Mouse (Mus musculus) spleen, adult 2 months (tissue): ENCODE measurements around the gene Tspan32.

Experiments used
- CTCF ChIP-seq: fragments of 200-500 bp; IDR thresholded peaks from 2 replicates; pipeline ENCODE4 v1.5.1; 2011; ENCODE audit warnings: mild to moderate bottlenecking, inconsistent platforms; ENCODE audit not compliant: insufficient read depth, insufficient read length, insufficient replicate concordance; ENCODE audit errors: extremely low read depth
- POLR2A ChIP-seq: fragments of 200-500 bp; IDR thresholded peaks from 2 replicates; pipeline ENCODE4 v1.6.1; 2011; ENCODE audit warnings: low read depth, low read length, inconsistent platforms

DNA sequence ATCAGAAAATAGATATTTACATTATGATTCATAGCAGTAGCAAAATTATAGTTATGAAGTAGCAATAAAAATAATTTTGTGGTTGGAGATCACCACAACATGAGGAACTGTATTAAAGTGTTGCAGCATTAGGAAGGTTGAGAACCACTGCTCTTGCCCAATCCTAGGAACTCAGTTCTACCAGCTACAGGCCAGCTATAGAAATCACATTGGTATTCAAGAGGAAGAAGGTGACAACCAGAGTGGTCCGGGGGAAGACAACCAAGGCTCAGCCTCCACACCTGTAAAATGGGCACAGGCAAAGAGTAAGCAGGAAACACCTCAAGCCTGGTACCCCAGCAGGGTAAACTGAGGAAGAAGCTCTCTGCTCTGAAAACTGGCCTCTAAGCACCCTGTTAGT lies 46.0 kb upstream of the Tspan32 start:
- TF ChIP-seq CTCF (no peak), POLR2A (no peak)
